ENCODE assay signal across 8 mouse cellular contexts in the genomic region with DNA sequence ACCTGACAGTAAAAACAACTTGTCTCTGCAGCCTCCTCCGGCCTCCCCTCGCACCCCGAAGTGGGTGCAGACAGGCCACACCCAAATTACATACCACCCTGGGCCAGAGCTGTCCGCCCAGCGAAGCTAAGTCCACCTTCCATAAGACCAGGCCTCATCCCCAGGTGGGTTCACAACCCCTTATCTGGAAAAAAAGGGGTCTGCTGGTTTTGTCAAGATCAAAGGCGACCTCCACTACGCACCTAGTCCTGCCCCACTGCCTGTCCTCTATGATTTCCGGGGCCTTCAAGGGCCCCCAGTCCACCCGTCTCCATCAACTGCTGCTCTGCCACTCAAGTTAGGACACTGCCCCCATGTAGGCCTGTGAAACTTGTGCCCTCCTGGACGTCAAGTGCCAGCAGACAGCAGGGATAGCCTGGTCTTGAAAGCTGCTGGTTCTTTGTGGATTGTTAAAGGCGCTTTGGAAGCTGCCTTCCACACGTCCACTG. TPM values are rescaled to one million over a fixed set of nuclear protein-coding genes. Genes with fewer than 3 reads are reported as not detected.
A peak's percentile ranks its signal among the peaks of the same experiment; 100 is the strongest.
DNase-seq lines count a peak whose midpoint lies in the region; ATAC-seq and TF ChIP-seq lines count a peak whose summit lies in the region.

No protein-coding gene starts in this region.

- peak overlapping the region; percentile 68 for H3K9ac ChIP-seq in limb, embryonic 13.5 days
- peak overlapping the region; percentile 43; the same call in 1 of the 2 replicates for H3K9ac ChIP-seq in neural tube, embryonic 14.5 days (replicated peaks; ENCODE audit: low read depth, low read length)

- peak overlapping the region; percentile 97 for H3K27ac ChIP-seq in limb, embryonic 13.5 days
- H3K27ac ChIP-seq in neural tube, embryonic 14.5 days (ENCODE audit: low read depth, low read length), result peak overlapping the region; percentile 98

- peak; percentile 73 for DNase-seq in cerebellum, adult 9-11 months
- DNase-seq in cerebellum, adult 11-12 months, result no peak
- DNase-seq in left cerebral cortex, adult 9 months (ENCODE audit: low spot score in 2 of 2), result no peak
- no peak for DNase-seq in right cerebral cortex, postnatal 10 days (ENCODE audit: low spot score in 2 of 2)

- H3ac ChIP-seq in C2C12 (ENCODE audit: control insufficient read depth, insufficient read length, low read depth), result peak overlapping the region; percentile 87

- TF ChIP-seq CTCF in C2C12 (IDR thresholded peaks at IDR 0.05; ENCODE audit: control insufficient read depth, insufficient read depth, insufficient read length), result no peak

- peaks cover 65% of the 10 kb centered on the region for H3K79me3 ChIP-seq in C2C12 (ENCODE audit: low read depth)

- 73% methylated on average over 12 of the region's 12 CpGs for WGBS in limb, embryonic 13.5 days
- WGBS in neural tube, embryonic 14.5 days, result 81% methylated on average over 12 of the region's 12 CpGs

- H3K27me3 ChIP-seq in C2C12 (ENCODE audit: control insufficient read depth, insufficient read depth, insufficient read length), result no peaks in the 10 kb centered on the region
- no peaks in the 10 kb centered on the region for H3K27me3 ChIP-seq in erythroblast, embryonic 14.5 days (ENCODE audit: control insufficient read depth)
- H3K27me3 ChIP-seq in limb, embryonic 13.5 days, result no peaks in the 10 kb centered on the region
- no peaks in the 10 kb centered on the region for H3K27me3 ChIP-seq in neural tube, embryonic 14.5 days (ENCODE audit: control insufficient read depth, insufficient read depth, low read length)

- peaks cover 95% of the 10 kb centered on the region for H3K4me1 ChIP-seq in erythroblast, embryonic 14.5 days (ENCODE audit: control insufficient read depth)
- H3K4me1 ChIP-seq in limb, embryonic 13.5 days, result peaks cover 89% of the 10 kb centered on the region
- H3K4me1 ChIP-seq in neural tube, embryonic 14.5 days (ENCODE audit: control insufficient read depth, insufficient read depth, low read length), result peaks cover 40% of the 10 kb centered on the region

- H3K36me3 ChIP-seq in C2C12 (ENCODE audit: control insufficient read depth, insufficient read depth), result peaks cover 28% of the 10 kb centered on the region
- H3K36me3 ChIP-seq in erythroblast, embryonic 14.5 days (ENCODE audit: control insufficient read depth), result peaks cover 20% of the 10 kb centered on the region
- H3K36me3 ChIP-seq in limb, embryonic 13.5 days, result no peaks in the 10 kb centered on the region
- H3K36me3 ChIP-seq in neural tube, embryonic 14.5 days (ENCODE audit: control insufficient read depth, insufficient read depth, low read length), result no peaks in the 10 kb centered on the region

- H3K79me2 ChIP-seq in C2C12 (ENCODE audit: control insufficient read depth, insufficient read depth), result peaks cover 80% of the 10 kb centered on the region

- H3K4me3 ChIP-seq in C2C12 (ENCODE audit: insufficient read depth, poor library complexity, severe bottlenecking), result peak overlapping the region; percentile 100
- peak overlapping the region; percentile 67 for H3K4me3 ChIP-seq in erythroblast, embryonic 14.5 days (replicated peaks)
- H3K4me3 ChIP-seq in limb, embryonic 13.5 days, result peak overlapping the region; percentile 42
- H3K4me3 ChIP-seq in neural tube, embryonic 14.5 days (ENCODE audit: low read depth, low read length), result no peak overlapping the region; the same call in 1 of the 2 replicates

- ATAC-seq in limb, embryonic 13.5 days (ENCODE audit: low FRiP score, low read depth), result no peak
- ATAC-seq in neural tube, embryonic 14.5 days (ENCODE audit: low read depth), result no peak

- no peaks in the 10 kb centered on the region for H3K9me3 ChIP-seq in erythroblast, embryonic 14.5 days (ENCODE audit: control insufficient read depth, low read length)
- no peaks in the 10 kb centered on the region for H3K9me3 ChIP-seq in limb, embryonic 13.5 days
- H3K9me3 ChIP-seq in neural tube, embryonic 14.5 days (ENCODE audit: control insufficient read depth, low read length), result no peaks in the 10 kb centered on the region

- peak overlapping the region; percentile 71 for H3K4me2 ChIP-seq in limb, embryonic 13.5 days (replicated peaks)
- H3K4me2 ChIP-seq in neural tube, embryonic 14.5 days (ENCODE audit: low read depth, low read length), result peak overlapping the region; percentile 72

TF ChIP-seq in C2C12, 6 proteins besides CTCF, POLR2A, EP300 and RAD21:
- TF ChIP-seq MAX (IDR thresholded peaks at IDR 0.05), result peak; percentile 4
- TF ChIP-seq CEBPB (IDR thresholded peaks at IDR 0.05; ENCODE audit: low read depth), result no peak

RNA-seq across cellular contexts. Expression of gene Frmd8, which starts 30.2 kb away (rescaled TPM):
- 44.1 TPM for polyA plus RNA-seq in C2C12 (2012; fragmentation: generic; extraction: Trizol)
- 0.74 and 0.75 TPM in 2 replicates for polyA plus RNA-seq in erythroblast, embryonic 14.5 days (2012)
- polyA plus RNA-seq in limb, embryonic 13.5 days (2015; fragmentation: Nextera tagmentation; extraction: Ambion mirVana), result 30.1 and 32.2 TPM in 2 replicates
- 9.4 and 12.7 TPM in 2 replicates for polyA plus RNA-seq in neural tube, embryonic 14.5 days (2014; fragmentation: Nextera tagmentation; extraction: Ambion mirVana)

RNA-seq across cellular contexts. Expression of gene Slc25a45, which starts 32.7 kb away (rescaled TPM):
- 5.5 TPM for polyA plus RNA-seq in C2C12 (2012; fragmentation: generic; extraction: Trizol)
- polyA plus RNA-seq in erythroblast, embryonic 14.5 days (2012), result 0.07 TPM in 1 of 2 replicates, not detected in the other
- 2.3 and 2.4 TPM in 2 replicates for polyA plus RNA-seq in limb, embryonic 13.5 days (2015; fragmentation: Nextera tagmentation; extraction: Ambion mirVana)
- 0.59 and 1.3 TPM in 2 replicates for polyA plus RNA-seq in neural tube, embryonic 14.5 days (2014; fragmentation: Nextera tagmentation; extraction: Ambion mirVana)

RNA-seq across cellular contexts. Expression of gene Tigd3, which starts 49.1 kb away (rescaled TPM):
- polyA plus RNA-seq in C2C12 (2012; fragmentation: generic; extraction: Trizol), result 1.0 TPM
- polyA plus RNA-seq in erythroblast, embryonic 14.5 days (2012), result 0.12 and 0.28 TPM in 2 replicates
- 4.7 and 5.5 TPM in 2 replicates for polyA plus RNA-seq in limb, embryonic 13.5 days (2015; fragmentation: Nextera tagmentation; extraction: Ambion mirVana)
- 11.4 and 12.8 TPM in 2 replicates for polyA plus RNA-seq in neural tube, embryonic 14.5 days (2014; fragmentation: Nextera tagmentation; extraction: Ambion mirVana)
